Mouse (Mus musculus) embryonic facial prominence, embryonic 14.5 days (tissue): ENCODE measurements around the gene Slc16a3. TPM values are rescaled to one million over a fixed set of nuclear protein-coding genes. Genes with fewer than 3 reads are reported as not detected.
A peak's percentile ranks its signal among the peaks of the same experiment; 100 is the strongest.

ENCODE experiments used
- ATAC-seq: fragments of 200-750 bp; cut with Nextera tagmentation; 2 replicates; pipeline ENCODE4 v1.8.0; 2017; ENCODE audit warnings: low read depth, moderate number of reproducible peaks, moderate TSS enrichment
- DNase-seq: peaks from one replicate; pipeline ENCODE4 v3.0.0-alpha.2; 2015; ENCODE audit warnings: low spot score
- H3K27ac ChIP-seq: fragments of 300-500 bp; sonication (generic); replicated peaks from 2 replicates; pipeline ENCODE4 v1.5.1; 2014; ENCODE audit warnings: low read depth, mild to moderate bottlenecking, low read length, moderate library complexity
- H3K27me3 ChIP-seq: fragments of 300-500 bp; sonication (generic); replicated peaks from 2 replicates; pipeline ENCODE4 v1.6.1; 2014; ENCODE audit warnings: low read length; ENCODE audit not compliant: control insufficient read depth, insufficient read depth
- H3K36me3 ChIP-seq: fragments of 300-500 bp; sonication (generic); 2 replicates; pipeline ENCODE4 v1.6.1; 2014; ENCODE audit warnings: low read length, mixed read lengths; ENCODE audit not compliant: control insufficient read depth, insufficient read depth
- H3K4me1 ChIP-seq: fragments of 300-500 bp; sonication (generic); 2 replicates; pipeline ENCODE4 v1.6.1; 2014; ENCODE audit warnings: antibody characterized with exemption, low read length; ENCODE audit not compliant: control insufficient read depth, insufficient read depth
- H3K4me2 ChIP-seq: fragments of 300-500 bp; sonication (generic); 2 replicates; pipeline ENCODE4 v1.6.1; 2014; ENCODE audit warnings: low read depth, mild to moderate bottlenecking, low read length, moderate library complexity, mixed read lengths
- H3K4me3 ChIP-seq: fragments of 300-500 bp; sonication (generic); 2 replicates; pipeline ENCODE4 v1.5.1; 2014; ENCODE audit warnings: low read depth, mild to moderate bottlenecking, low read length
- H3K9ac ChIP-seq: fragments of 300-500 bp; sonication (generic); 2 replicates; pipeline ENCODE4 v1.6.1; 2014; ENCODE audit warnings: low read depth, mild to moderate bottlenecking, low read length, moderate library complexity, mixed read lengths
- H3K9me3 ChIP-seq: fragments of 300-500 bp; sonication (generic); 2 replicates; pipeline ENCODE4 v1.6.1; 2016; ENCODE audit warnings: low read length; ENCODE audit not compliant: control insufficient read depth
- WGBS: fragments of 180-500 bp; shearing (Covaris S2); extraction: QIAGEN DNeasy Blood & Tissue Kit; methylation state at CpG from one replicate; pipeline ENCODE4 v1.1.7; 2014; 5-methylcytosine and 5-hydroxymethylcytosine counted together
- polyA plus RNA-seq: library from polyadenylated mRNA; unstranded; fragments of >200 nt; fragmentation: Nextera tagmentation; extraction: Ambion mirVana; gene quantifications from 2 replicates; pipeline ENCODE4 v1.2.1, GENCODE M21; 2014

Slc16a3 gene
- polyA plus RNA-seq, 1 experiment from 2014 or later = 35.2 TPM

DNA sequence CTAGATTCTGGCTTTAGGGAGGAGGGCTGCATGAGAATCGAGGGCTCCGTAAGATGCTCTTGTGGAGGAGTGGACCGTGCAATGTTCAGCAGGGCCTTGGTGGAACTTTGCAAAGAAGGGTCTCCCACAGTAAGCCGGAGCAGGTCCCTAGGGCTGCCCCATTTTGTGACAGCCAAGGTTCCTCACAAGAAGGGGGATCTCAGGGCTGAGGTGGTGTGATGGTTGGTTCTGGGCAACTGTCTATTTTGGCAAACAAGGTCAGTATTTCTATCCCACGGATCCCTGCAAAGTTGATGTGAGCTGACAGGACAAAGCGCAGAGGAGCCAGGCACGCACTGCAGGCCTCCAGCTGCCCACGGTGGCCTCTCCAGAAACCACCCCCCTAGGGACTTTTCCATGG lies 3.0 kb downstream of the Slc16a3 start:
- H3K4me1 ChIP-seq = peaks cover 20% of the 10 kb centered on the region; the same call in 1 of the 2 replicates
- 26% methylated on average over 8 of the region's 8 CpGs for WGBS

DNA sequence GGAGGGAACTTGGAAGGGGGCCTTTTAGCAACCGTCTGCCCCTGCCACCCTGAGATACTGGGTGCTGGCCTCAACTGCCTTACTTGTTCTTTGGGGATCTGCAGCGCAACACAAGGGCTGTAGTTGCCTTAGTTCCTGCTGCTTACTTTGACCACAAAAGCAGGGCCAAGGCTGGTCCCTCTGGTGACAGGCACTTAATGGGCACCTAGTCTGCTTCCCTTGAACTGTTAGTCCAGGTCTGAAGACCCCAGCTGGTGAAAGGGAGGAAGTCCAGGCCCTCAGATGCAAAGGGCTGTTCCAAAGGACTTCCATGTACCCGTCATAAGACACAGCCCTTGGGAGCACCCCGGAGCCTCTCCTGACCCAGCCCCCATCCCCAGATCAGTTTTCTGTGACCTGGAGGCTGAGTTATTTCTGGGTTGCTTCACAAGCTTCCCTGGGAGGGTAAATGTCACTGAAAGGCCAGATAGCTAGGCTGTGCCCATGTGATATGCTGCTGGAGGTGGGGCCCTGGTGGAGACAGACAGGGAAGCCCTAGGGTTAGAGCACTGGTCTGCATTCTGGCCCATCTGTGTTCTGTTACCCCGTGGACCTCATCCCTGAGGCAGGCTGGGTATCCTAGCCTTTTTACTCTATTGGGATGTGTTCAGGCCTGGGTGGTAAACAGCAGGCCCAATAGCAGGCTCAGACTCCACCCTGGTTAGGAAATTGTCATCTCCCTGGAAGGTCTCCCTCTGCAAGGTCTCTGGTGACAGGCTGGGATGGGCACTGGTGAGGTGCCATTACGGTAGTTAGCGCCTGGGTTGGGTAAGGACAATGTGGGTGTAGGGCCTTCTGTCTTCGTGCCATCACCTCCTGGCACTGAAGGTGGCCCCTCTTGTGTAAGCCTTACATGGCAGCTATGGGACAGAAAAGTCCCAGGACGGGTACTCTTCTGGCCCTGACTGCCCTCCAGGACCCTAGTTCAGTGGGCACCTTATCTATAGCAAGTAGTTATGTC lies 3.8 kb downstream of the Slc16a3 start:
- Histone ChIP-seq H3K4me3 (peak overlapping the region; percentile 53), H3K9ac (0 out of 2 replicates have a peak overlapping the region, but pooled peaks have one; percentile 31), H3K4me2 (peak overlapping the region; percentile 65), H3K9me3 (no peaks in the 10 kb centered on the region), H3K27ac (peak overlapping the region; percentile 31; the same call in 1 of the 2 replicates), H3K27me3 (0 out of 2 replicates have a peak, but pooled peaks cover 5% of the 10 kb centered on the region), H3K4me1 (peaks cover 20% of the 10 kb centered on the region; the same call in 1 of the 2 replicates), H3K36me3 (peaks cover 26% of the 10 kb centered on the region)
- DNase-seq = no peak
- ATAC-seq = no peak
- WGBS = 75% methylated on average over 9 of the region's 9 CpGs

More for the DNA sequence above, 3.0 kb downstream of the Slc16a3 start:
- Histone ChIP-seq H3K27me3 (0 out of 2 replicates have a peak, but pooled peaks cover 5% of the 10 kb centered on the region), H3K9ac (peak overlapping the region; percentile 65; the same call in 1 of the 2 replicates), H3K4me2 (peak overlapping the region; percentile 65), H3K36me3 (peaks cover 18% of the 10 kb centered on the region; the same call in 1 of the 2 replicates), H3K27ac (peak overlapping the region; percentile 31), H3K4me3 (peak overlapping the region; percentile 53), H3K9me3 (no peaks in the 10 kb centered on the region)
- DNase-seq (no peak), ATAC-seq (no peak)

DNA sequence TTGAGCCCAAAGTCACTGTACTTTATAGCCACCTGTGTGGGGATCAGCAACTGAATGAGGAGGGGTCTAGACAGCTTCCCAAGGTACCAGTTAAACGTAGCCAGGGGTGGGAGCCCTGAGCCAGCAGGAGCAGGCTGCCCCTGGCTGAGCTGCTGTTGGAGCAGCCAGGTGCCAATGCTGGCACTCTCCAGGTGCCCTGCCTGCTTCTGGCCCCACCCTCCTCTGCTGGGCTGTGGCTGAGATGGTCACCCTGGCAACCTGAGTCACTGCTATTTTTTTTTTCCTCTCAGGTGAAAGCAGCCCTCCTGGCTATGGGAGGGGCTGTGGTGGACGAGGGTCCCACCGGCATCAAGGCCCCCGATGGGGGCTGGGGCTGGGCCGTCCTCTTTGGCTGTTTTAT lies 6.7 kb downstream of the Slc16a3 start:
- ATAC-seq (no peak), DNase-seq (no peak)
- Histone ChIP-seq H3K9ac (no peak overlapping the region), H3K4me2 (no peak overlapping the region), H3K9me3 (no peaks in the 10 kb centered on the region), H3K36me3 (peaks cover 53% of the 10 kb centered on the region), H3K4me1 (peaks cover 16% of the 10 kb centered on the region; the same call in 1 of the 2 replicates), H3K27me3 (0 out of 2 replicates have a peak, but pooled peaks cover 5% of the 10 kb centered on the region), H3K27ac (no peak overlapping the region), H3K4me3 (no peak overlapping the region)
- 90% methylated on average over 5 of the region's 5 CpGs for WGBS

DNA sequence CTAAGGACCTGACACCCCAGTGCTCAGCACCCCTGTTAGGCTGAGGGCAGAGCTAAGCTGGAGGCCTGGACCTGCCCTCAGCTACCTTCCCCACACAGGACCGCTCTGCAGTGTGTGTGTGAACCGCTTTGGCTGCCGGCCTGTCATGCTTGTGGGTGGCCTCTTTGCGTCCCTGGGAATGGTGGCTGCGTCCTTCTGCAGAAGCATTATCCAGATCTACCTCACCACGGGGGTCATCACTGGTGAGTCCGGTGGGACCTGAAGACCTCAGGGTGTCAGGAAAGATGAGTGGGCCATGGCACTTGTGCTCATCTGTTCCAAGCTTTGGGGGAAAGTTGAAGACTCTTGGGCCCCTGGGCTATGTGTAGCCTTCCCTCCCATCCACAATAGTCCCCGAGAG lies 7.4 kb downstream of the Slc16a3 start:
- ATAC-seq (no peak), DNase-seq (no peak)
- no peaks in the 10 kb centered on the region for H3K9me3 ChIP-seq
- no peak overlapping the region for H3K4me2 ChIP-seq
- H3K27ac ChIP-seq = no peak overlapping the region
- peaks cover 60% of the 10 kb centered on the region for H3K36me3 ChIP-seq
- H3K4me3 ChIP-seq = no peak overlapping the region
- 90% methylated on average over 8 of the region's 8 CpGs for WGBS
- H3K9ac ChIP-seq = no peak overlapping the region
- peaks cover 10% of the 10 kb centered on the region; the same call in 1 of the 2 replicates for H3K4me1 ChIP-seq
- no peaks in the 10 kb centered on the region for H3K27me3 ChIP-seq

DNA sequence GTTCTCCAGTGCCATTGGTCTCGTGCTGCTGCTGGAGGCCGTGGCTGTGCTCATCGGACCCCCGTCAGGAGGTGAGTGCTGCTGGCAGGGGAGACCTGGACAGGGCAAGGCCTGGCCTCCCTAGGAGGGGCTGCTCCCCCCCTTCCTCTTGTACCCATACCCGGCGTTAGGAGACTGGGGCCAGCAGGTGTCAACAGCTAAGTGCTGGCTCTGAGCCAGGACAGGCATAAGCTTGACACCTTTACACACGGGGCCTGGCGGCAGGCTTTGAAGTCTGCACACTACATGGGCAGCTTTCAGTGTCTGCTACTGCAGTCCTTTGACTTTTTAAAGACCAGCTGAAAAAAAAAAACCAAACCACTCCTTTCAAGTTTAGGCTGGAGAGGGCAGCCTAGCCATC lies 8.8 kb downstream of the Slc16a3 start:
- peaks cover 2% of the 10 kb centered on the region; the same call in 1 of the 2 replicates for H3K4me1 ChIP-seq
- peaks cover 71% of the 10 kb centered on the region for H3K36me3 ChIP-seq
- no peaks in the 10 kb centered on the region for H3K27me3 ChIP-seq
- ATAC-seq (no peak), DNase-seq (no peak)
- 73% methylated on average over 8 of the region's 8 CpGs for WGBS
- H3K9ac ChIP-seq = no peak overlapping the region
- no peak overlapping the region for H3K4me2 ChIP-seq
- H3K27ac ChIP-seq = no peak overlapping the region
- no peaks in the 10 kb centered on the region for H3K9me3 ChIP-seq
- H3K4me3 ChIP-seq = no peak overlapping the region

DNA sequence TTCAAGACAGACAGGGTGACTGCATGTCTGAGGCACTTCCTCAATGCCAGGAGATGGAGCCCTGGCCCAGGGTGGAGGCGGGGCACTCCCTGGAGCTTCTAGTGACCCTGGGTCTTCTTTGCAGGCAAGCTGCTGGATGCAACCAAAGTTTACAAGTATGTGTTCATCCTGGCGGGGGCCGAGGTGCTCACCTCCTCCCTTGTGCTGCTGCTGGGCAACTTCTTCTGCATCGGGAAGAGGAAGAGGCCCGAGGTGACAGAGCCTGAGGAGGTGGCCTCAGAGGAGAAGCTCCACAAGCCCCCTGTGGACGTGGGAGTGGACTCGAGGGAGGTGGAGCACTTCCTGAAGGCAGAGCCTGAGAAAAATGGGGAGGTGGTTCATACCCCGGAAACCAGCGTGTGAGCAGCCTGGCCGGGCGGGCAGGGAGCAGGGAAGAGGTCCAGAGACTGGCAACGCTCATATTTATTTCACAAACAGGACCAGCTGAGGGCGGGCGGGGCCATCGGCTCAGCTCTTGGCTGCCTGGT lies 9.5 kb downstream of the Slc16a3 start:
- no peak overlapping the region for H3K4me3 ChIP-seq
- no peak overlapping the region for H3K4me2 ChIP-seq
- H3K27ac ChIP-seq = no peak overlapping the region
- no peaks in the 10 kb centered on the region for H3K9me3 ChIP-seq
- DNase-seq (no peak), ATAC-seq (no peak)
- no peaks in the 10 kb centered on the region for H3K27me3 ChIP-seq
- H3K4me1 ChIP-seq = no peaks in the 10 kb centered on the region
- H3K9ac ChIP-seq = no peak overlapping the region
- 74% methylated on average over 15 of the region's 15 CpGs for WGBS
- peaks cover 78% of the 10 kb centered on the region for H3K36me3 ChIP-seq

DNA sequence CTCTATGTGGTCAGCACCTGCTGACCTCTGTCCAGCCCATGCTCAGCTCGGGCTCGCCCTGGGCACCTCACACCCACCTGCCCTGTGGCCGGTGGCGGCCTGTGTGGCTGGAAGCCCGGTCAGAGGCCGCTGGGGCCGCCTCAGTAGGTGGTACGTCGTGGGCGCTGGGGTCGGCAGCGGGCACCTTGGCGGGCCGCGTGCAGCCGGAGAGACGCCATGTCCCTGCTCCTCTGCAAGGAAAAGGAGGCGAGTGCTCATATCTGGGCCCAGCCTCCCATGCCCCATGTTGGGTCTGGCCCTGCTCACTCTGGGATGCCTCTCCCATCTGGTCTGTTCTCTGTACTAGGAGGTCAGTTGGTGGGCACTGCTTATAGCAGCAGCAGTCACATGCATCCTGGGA lies 10.8 kb downstream of the Slc16a3 start:
- H3K27me3 ChIP-seq = no peaks in the 10 kb centered on the region
- ATAC-seq (no peak), DNase-seq (no peak)
- H3K4me3 ChIP-seq = no peak overlapping the region
- peaks cover 91% of the 10 kb centered on the region for H3K36me3 ChIP-seq
- no peak overlapping the region for H3K27ac ChIP-seq
- H3K4me2 ChIP-seq = no peak overlapping the region
- H3K9me3 ChIP-seq = no peaks in the 10 kb centered on the region
- WGBS = 82% methylated on average over 7 of the region's 18 CpGs
- H3K9ac ChIP-seq = no peak overlapping the region
- no peaks in the 10 kb centered on the region for H3K4me1 ChIP-seq

DNA sequence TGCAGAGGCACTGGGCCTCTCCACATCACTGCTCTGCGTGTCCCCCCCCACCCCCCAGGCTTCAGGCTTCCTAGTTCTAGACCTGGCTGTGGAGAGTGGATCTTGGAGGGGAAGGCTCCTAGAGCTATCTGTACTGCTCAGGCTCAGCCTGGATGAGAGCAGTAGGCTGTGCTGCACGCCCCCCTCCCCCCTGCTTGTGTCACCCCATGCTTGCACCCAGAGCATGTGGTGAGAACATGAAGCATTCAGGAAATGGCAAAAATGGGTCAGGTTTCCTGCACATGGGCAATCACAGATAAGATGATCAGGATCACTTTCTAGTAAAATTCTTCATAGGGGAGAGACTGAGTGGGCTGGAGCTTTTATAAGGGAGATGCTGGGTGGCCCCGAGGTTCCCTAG lies 11.3 kb downstream of the Slc16a3 start:
- no peak for ATAC-seq
- Histone ChIP-seq H3K4me3 (no peak overlapping the region), H3K27me3 (no peaks in the 10 kb centered on the region), H3K4me2 (no peak overlapping the region), H3K36me3 (peaks cover 93% of the 10 kb centered on the region), H3K27ac (no peak overlapping the region), H3K4me1 (no peaks in the 10 kb centered on the region), H3K9ac (no peak overlapping the region), H3K9me3 (no peaks in the 10 kb centered on the region)
- DNase-seq = no peak
- 64% methylated on average over 3 of the region's 3 CpGs for WGBS
